Mouse (Mus musculus): ENCODE measurements around the gene Gm20867. TPM values are rescaled to one million over a fixed set of nuclear protein-coding genes. Genes with fewer than 3 reads are reported as not detected.
"Not testable (repeated sequence)": the region's sequence is repeated elsewhere in the genome, so short reads cannot be mapped to it uniquely, and the experiment has no call there.

Gene Gm20867
- polyA plus RNA-seq (2015; fragmentation: Nextera tagmentation; extraction: Ambion mirVana), result not detected in 2 replicates

DNA sequence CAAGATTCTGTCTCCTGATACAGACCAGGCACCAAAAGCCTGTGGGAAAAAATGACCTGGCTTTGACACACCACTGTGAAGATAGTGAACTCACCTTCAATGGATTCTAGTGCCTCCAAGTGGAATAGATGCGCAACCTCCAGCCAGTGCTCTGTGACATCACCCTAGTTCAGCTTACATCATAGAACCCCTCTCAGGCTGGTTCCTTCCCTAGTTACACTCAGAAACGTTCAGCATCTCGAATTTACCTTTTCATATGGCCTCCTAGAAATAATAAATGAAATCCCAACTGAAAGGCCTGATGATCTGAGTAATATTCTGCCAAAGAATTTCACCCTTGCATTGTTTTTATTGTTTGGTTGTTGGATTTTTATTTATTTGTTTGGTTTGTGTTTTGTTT, at the start of gene Gm20867:
Gene Gm20867, minus strand, starts transcription at position 101 of the 400 bp plus-strand sequence.
- H3K4me2 ChIP-seq; ATAC-seq (ENCODE audit: extremely low read depth, insufficient number of reproducible peaks, low FRiP score, low TSS enrichment); H3K4me3 ChIP-seq; H3K9ac ChIP-seq; H3K36me3 ChIP-seq; H3K9me3 ChIP-seq; H3K4me1 ChIP-seq; H3K27me3 ChIP-seq (replicated peaks); H3K27ac ChIP-seq (replicated peaks): not testable (repeated sequence)
- no CpG with 5 or more reads among the region's 3 CpGs for WGBS

Other genes starting within 250 kb of the Gm20867 start
- gene Gm29564, start 249.8 kb upstream of the Gm20867 start, polyA plus RNA-seq (2015; fragmentation: Nextera tagmentation; extraction: Ambion mirVana), result not detected in 2 replicates

Data from heart, embryonic 13.5 days (tissue).